Mouse (Mus musculus) embryonic stem cell, embryonic (primary cell): ENCODE results near the gene Nr6a1.

Experiments used
- CTCF ChIA-PET, 4 experiments: fragments of 300-600 bp in 2 of 4; fragments of 350-600 bp in 2 of 4; sonication (Branson Sonifier 250); formaldehyde crosslinking; loops; one replicate each; lab custom pipeline; 2022; ENCODE audit warnings: inconsistent platforms in 2 of 4; lab: Charles Lee
- POLR2A ChIA-PET, 4 experiments: fragments of 300-600 bp in 2 of 4; fragments of 350-600 bp in 2 of 4; sonication (Branson Sonifier 250); formaldehyde crosslinking; loops; one replicate each; lab custom pipeline; 2022; ENCODE audit warnings: antibody characterized with exemption in 4 of 4, inconsistent platforms in 1 of 4; lab: Charles Lee

The Nr6a1 gene

GRCm38 (mm10) chr2:38698623-38699022 is 228.9 kb downstream of the Nr6a1 start:
- ChIA-PET CTCF (interaction anchor here in 1 of 4 experiments (2.1 kb wide), 1 partner anchor 10 kb away, joined by 11 read pairs; no protein-coding TSS in a partner anchor), POLR2A (no interaction called here)

- ChIA-PET CTCF (interaction anchor here in 3 of 4 experiments (0.6 to 2.1 kb wide), 8 partner anchors 8 to 376 kb away, joined by 3 to 11 read pairs (median 4); no protein-coding TSS in a partner anchor), POLR2A (interaction anchor here in 3 of 4 experiments (0.6 to 1.2 kb wide), 9 partner anchors 17 to 347 kb away, joined by 3 to 6 read pairs (median 3); partner anchors contain the start of gene Nr5a1 (in 1 of the 3))
Observed at GRCm38 (mm10) chr2:38697128-38698120, 230.1 kb downstream of the Nr6a1 start.

GRCm38 (mm10) chr2:38695770-38696169 is 231.7 kb downstream of the Nr6a1 start:
- ChIA-PET POLR2A (interaction anchor here in 3 of 4 experiments (0.5 to 1.6 kb wide), 14 partner anchors 11 to 181 kb away, joined by 3 to 7 read pairs (median 3); no protein-coding TSS in a partner anchor), CTCF (interaction anchor here (0.5 to 1.5 kb wide), 14 partner anchors 10 to 448 kb away, joined by 3 to 6 read pairs (median 4); no protein-coding TSS in a partner anchor)

GRCm38 (mm10) chr2:38691542-38691941 is 235.9 kb downstream of the Nr6a1 start:
- ChIA-PET POLR2A (interaction anchor here in 2 of 4 experiments (0.7 to 1.3 kb wide), 6 partner anchors 15 to 96 kb away, joined by 3 to 4 read pairs (median 3); no protein-coding TSS in a partner anchor), CTCF (interaction anchor here (0.5 to 4.2 kb wide), 27 partner anchors 8 to 1027 kb away, joined by 3 to 39 read pairs (median 4); no protein-coding TSS in a partner anchor)

GRCm38 (mm10) chr2:38689881-38690280 is 237.6 kb downstream of the Nr6a1 start:
- ChIA-PET POLR2A (interaction anchor here (0.6 to 4.1 kb wide), 15 partner anchors 17 to 1252 kb away, joined by 3 to 26 read pairs (median 3); partner anchors contain the start of gene Psmb7 (in 1 of the 4)), CTCF (interaction anchor here (0.5 to 4.2 kb wide), 21 partner anchors 8 to 257 kb away, joined by 3 to 39 read pairs (median 5); no protein-coding TSS in a partner anchor)

GRCm38 (mm10) chr2:38688791-38689520 is 238.5 kb downstream of the Nr6a1 start:
- POLR2A ChIA-PET: interaction anchor here (0.6 to 4.1 kb wide), 31 partner anchors 12 to 641 kb away, joined by 3 to 26 read pairs (median 3); partner anchors contain the start of gene Psmb7 (in 1 of the 4)
- CTCF ChIA-PET: interaction anchor here (0.5 to 4.2 kb wide), 68 partner anchors 8 to 1123 kb away, joined by 3 to 39 read pairs (median 4); no protein-coding TSS in a partner anchor

GRCm38 (mm10) chr2:38685746-38686145 is 241.7 kb downstream of the Nr6a1 start:
- ChIA-PET POLR2A (interaction anchor here in 2 of 4 experiments (0.6 to 1.8 kb wide), 4 partner anchors 17 to 36 kb away, joined by 3 to 7 read pairs (median 5); no protein-coding TSS in a partner anchor), CTCF (interaction anchor here in 2 of 4 experiments (0.6 to 0.8 kb wide), 3 partner anchors 14 to 982 kb away, joined by 3 to 10 read pairs (median 3); partner anchors contain the start of gene Strbp (in 1 of the 2))

GRCm38 (mm10) chr2:38683083-38683482 is 244.4 kb downstream of the Nr6a1 start:
- POLR2A ChIA-PET: interaction anchor here in 2 of 4 experiments (1.1 to 2.0 kb wide), 4 partner anchors 10 to 13 kb away, joined by 3 to 4 read pairs (median 4); no protein-coding TSS in a partner anchor
- CTCF ChIA-PET: interaction anchor here in 1 of 4 experiments (0.7 to 1.2 kb wide), 2 partner anchors 8 to 56 kb away, joined by 3 to 4 read pairs; no protein-coding TSS in a partner anchor

GRCm38 (mm10) chr2:38682209-38682608 is 245.3 kb downstream of the Nr6a1 start:
- ChIA-PET POLR2A (interaction anchor here in 2 of 4 experiments (1.2 to 2.0 kb wide), 3 partner anchors 10 to 13 kb away, joined by 3 to 6 read pairs (median 4); no protein-coding TSS in a partner anchor), CTCF (interaction anchor here in 1 of 4 experiments (1.4 kb wide), 1 partner anchor 13 kb away, joined by 5 read pairs; no protein-coding TSS in a partner anchor)

- POLR2A ChIA-PET: interaction anchor here in 3 of 4 experiments (0.6 to 1.5 kb wide), 4 partner anchors 7 to 10 kb away, joined by 3 to 6 read pairs (median 4); no protein-coding TSS in a partner anchor
- CTCF ChIA-PET: interaction anchor here in 3 of 4 experiments (1.1 to 2.6 kb wide), 4 partner anchors 10 kb away, joined by 4 to 9 read pairs (median 6); no protein-coding TSS in a partner anchor
Observed at GRCm38 (mm10) chr2:38678947-38679346, 248.5 kb downstream of the Nr6a1 start.

GRCm38 (mm10) chr2:38675366-38675969 is 252.0 kb downstream of the Nr6a1 start:
- CTCF ChIA-PET: interaction anchor here in 2 of 4 experiments (0.6 to 2.4 kb wide), 3 partner anchors 14 to 128 kb away, joined by 3 to 8 read pairs (median 4); no protein-coding TSS in a partner anchor
- POLR2A ChIA-PET: interaction anchor here in 1 of 4 experiments (1.5 to 4.5 kb wide), 2 partner anchors 13 to 20 kb away, joined by 3 to 20 read pairs; no protein-coding TSS in a partner anchor
